Mouse (Mus musculus) C2C12 (cell line): Measurements from ENCODE around the gene Cep63.

Experiments
- CEBPB ChIP-seq: IDR thresholded peaks from one replicate; pipeline ENCODE4 v1.6.1; 2011; ENCODE audit warnings: low read depth, mild to moderate bottlenecking, control low read depth, moderate library complexity
- CTCF ChIP-seq: IDR thresholded peaks from one replicate; pipeline ENCODE4 v1.5.1; 2011; ENCODE audit not compliant: control insufficient read depth, insufficient read depth, insufficient read length
- FOSL1 ChIP-seq: IDR thresholded peaks from one replicate; pipeline ENCODE4 v1.8.0; 2011; ENCODE audit warnings: mild to moderate bottlenecking, low read length; ENCODE audit not compliant: poor library complexity, insufficient read depth, severe bottlenecking
- MAX ChIP-seq: IDR thresholded peaks from one replicate; pipeline ENCODE4 v1.6.1; 2011; ENCODE audit warnings: mild to moderate bottlenecking, control low read depth
- MYOD1 ChIP-seq: IDR thresholded peaks from one replicate; pipeline ENCODE4 v1.6.1; 2011; ENCODE audit warnings: low read depth; ENCODE audit not compliant: control insufficient read depth, insufficient read length
- MYOG ChIP-seq: IDR thresholded peaks from one replicate; pipeline ENCODE4 v1.6.1; 2011; ENCODE audit not compliant: control insufficient read depth, insufficient read length; ENCODE audit errors: extremely low read depth
- USF1 ChIP-seq: IDR thresholded peaks from one replicate; pipeline ENCODE4 v1.6.1; 2011; ENCODE audit warnings: low read depth, mild to moderate bottlenecking, control low read depth, moderate library complexity

DNA sequence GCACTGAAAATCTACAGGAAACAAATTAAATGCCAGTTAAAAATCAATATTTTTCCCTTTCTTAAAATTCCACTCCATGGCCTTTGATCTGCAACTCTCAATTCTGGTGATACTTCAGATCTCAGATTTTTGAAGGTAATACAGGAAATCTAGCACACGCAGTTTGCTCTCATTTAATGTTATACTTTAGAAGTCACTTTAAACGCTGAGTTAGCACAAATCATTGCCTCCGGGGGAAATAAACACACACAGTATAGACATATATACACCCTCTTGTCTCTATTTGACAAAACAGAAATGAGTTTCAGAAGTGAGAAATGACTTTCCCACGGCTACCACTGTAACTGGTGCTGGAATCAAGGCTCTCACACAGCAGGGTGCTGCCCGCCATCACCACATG lies 39.0 kb downstream of the Cep63 start:
- TF ChIP-seq CTCF (no peak), CEBPB (no peak), USF1 (no peak), MYOD1 (no peak), MAX (no peak), FOSL1 (no peak), MYOG (no peak)
